Mouse (Mus musculus) spleen, adult 2 months (tissue): ENCODE data around the gene Rab14.

Experiments
- CTCF ChIP-seq: fragments of 200-500 bp; IDR thresholded peaks from 2 replicates; pipeline ENCODE4 v1.5.1; 2011; ENCODE audit warnings: mild to moderate bottlenecking, inconsistent platforms; ENCODE audit not compliant: insufficient read depth, insufficient read length, insufficient replicate concordance; ENCODE audit errors: extremely low read depth
- POLR2A ChIP-seq: fragments of 200-500 bp; IDR thresholded peaks from 2 replicates; pipeline ENCODE4 v1.6.1; 2011; ENCODE audit warnings: low read depth, low read length, inconsistent platforms

DNA sequence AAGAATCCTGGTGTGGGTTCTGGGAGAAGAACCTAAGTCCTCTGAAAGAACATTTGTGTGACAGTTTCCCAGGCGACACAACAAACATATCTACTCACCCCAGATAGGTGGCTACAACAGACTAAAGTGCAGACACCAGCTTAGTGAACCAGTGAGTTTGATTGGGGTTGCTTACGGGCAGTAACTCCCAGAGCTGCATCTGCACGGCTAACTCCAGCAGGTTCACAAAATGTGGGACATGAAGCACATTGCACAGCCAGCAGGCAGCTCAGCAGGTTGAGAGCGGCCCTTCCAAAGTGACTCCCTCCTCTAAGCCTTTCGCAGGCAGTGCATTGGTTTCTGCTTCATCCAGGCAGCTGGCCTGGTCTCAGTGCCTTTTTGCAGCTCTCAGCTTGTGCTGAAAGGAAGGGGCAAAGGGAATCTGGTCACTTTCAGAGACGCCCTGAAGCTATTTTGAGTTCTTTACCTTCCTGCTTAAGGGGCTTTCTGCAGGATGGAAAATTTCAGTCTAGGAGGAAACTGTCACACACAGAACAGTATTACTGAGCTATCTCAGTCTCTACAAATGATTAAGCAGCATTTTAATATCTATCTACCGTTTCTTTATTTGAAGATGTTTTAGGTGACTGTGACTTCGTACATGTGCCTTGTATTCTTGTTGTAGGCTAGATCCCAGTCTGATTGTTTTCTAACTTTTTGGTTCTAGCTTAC is 46.9 kb downstream of the Rab14 start:
- no peak for TF ChIP-seq POLR2A
- no peak for TF ChIP-seq CTCF
